Mouse (Mus musculus) adrenal gland (tissue): ENCODE measurements around the gene Tmem239.

Experiments used
- intact Hi-C: fragments of 180-260 bp; cut with DNase I; formaldehyde crosslinking; loops from one replicate; pipeline ENCODE4 v1.15.1; 2025

The Tmem239 gene

GRCm38 (mm10) chr2:130450434-130450796, 44.1 kb downstream of the Tmem239 start:
- intact Hi-C loops, result loop anchor here (5.0 kb wide), 1 partner anchor 47 kb away; no protein-coding TSS in a partner anchor

GRCm38 (mm10) chr2:130451086-130451726, 44.9 kb downstream of the Tmem239 start:
- intact Hi-C loops, result loop anchor here (5.0 kb wide), 1 partner anchor 46 kb away; no protein-coding TSS in a partner anchor

DNA sequence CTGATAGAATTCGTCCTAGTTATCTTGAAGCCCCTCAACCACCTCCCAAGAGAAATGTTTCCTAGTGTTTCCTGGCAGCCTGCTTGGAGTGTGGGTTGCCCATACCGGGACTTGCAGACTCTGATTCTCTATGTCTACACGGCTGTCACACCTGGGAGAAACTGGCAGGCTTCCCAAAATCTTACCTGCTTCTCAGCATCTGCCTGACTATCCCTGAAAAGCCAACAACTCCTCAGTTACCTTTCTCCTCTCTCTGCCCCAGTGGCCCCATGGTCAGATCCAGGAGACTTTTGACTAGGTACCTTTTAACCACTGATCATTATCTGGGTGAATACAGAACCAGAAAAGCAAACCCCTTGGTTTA, 45.4 kb downstream of the Tmem239 start:
- intact Hi-C loops, result loop anchor here (5.0 kb wide), 1 partner anchor 46 kb away; no protein-coding TSS in a partner anchor

GRCm38 (mm10) chr2:130452266-130452665, 46.0 kb downstream of the Tmem239 start:
- intact Hi-C loops, result loop anchor here (5.0 kb wide), 1 partner anchor 45 kb away; no protein-coding TSS in a partner anchor

DNA sequence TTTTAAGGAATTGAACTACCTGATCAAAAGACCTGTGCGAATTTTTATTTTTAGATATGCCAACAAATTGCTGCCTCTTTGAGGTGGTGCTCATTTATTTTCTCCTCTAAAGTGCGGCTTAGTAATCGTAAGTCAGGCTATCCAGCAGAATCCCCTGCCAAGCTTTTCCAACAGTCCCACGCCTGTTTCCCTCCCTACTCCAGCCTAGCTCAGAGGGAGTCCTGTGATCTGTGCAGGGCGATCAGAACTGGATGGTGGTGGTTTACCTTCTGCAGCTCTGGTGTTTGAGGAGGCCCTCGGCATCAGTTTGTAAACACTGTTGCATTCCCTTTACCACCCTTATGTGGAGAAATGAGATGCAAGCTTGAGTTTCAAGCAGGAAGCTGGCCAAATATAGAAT, 47.1 kb downstream of the Tmem239 start:
- intact Hi-C loops, result loop anchor here (5.0 kb wide), 1 partner anchor 44 kb away; no protein-coding TSS in a partner anchor

GRCm38 (mm10) chr2:130454748-130455370, 48.6 kb downstream of the Tmem239 start:
- intact Hi-C loops, result loop anchor here (5.0 kb wide), 1 partner anchor 42 kb away; no protein-coding TSS in a partner anchor
